Mouse (Mus musculus) lung, postnatal 36 days (tissue): ENCODE measurements around the gene Akap2.
A peak's percentile ranks its signal among the peaks of the same experiment; 100 is the strongest.

Experiments used
- DNase-seq: peaks from one replicate; pipeline ENCODE4 v3.0.0; 2022; ENCODE audit warnings: mixed read lengths

Akap2 gene

DNA sequence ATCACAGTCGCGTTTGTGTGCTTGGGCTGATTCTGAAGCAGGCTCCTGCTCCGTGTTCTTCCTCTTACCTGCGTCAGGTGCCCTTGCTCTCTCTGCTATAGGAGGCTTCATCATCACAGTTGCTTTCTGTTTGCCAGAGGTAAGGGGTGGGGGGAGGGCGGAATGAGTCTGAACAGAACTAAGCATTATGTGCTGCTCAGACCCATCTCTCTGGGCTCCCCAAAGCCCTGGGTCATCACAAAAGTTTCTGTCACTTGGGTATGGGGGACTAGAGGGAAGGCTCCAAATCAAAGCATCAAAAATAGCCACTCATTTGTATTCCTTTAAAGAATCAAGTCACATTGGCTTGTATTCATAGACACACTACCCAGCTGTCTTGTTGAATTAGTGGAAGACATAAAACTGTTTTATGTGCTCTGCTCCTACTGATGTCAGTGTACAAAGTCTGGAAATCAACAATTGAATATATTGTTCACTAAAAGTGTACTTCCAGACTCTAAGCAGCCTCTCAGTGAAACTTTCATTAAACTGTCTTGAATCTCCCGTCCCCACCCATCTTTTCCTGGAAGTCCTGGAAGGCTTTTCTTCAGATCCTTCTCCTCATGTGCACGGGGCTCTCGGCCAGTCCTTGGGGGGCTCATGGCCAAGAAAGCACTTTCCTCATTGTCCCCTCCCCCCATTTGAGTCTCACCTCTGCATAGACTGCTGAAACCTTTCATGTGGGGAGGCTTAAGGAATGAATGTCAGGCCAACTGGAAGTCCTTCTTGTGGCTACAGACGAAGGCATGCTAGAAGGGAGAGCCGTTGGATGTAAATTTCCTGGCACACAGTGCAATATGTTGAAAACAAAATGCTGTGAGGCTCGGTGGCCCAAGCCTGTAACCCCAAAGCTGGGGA lies 13.6 kb upstream of the Akap2 start:
- DNase-seq = no peak

GRCm38 (mm10) chr4:57704575-57704974 lies 12.9 kb upstream of the Akap2 start:
- no peak for DNase-seq

DNA sequence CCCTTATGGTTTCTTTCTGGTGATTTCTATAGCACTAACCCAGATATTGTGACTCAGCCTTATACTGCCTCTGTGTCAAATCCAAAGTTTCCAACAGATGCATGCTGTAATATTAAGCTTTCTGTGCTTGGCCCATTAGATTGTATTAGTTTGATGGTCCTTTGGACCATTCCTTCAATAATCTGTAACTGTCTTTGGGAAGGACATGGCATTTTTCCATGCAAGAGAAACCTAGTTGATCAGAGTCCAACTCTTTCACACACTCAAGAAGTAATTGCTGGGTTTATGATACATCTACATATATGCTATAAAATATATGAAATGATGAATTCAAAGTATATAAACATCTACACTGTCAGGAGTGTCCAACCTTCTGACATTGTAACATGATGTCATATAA lies 1.6 kb upstream of the Akap2 start:
- DNase-seq = no peak

GRCm38 (mm10) chr4:57716735-57717134 lies 722 bp upstream of the Akap2 start:
- DNase-seq = no peak

GRCm38 (mm10) chr4:57719370-57719769 lies 1.9 kb downstream of the Akap2 start:
- no peak for DNase-seq

GRCm38 (mm10) chr4:57720869-57721361 lies 3.5 kb downstream of the Akap2 start:
- DNase-seq = peak; percentile 38

DNA sequence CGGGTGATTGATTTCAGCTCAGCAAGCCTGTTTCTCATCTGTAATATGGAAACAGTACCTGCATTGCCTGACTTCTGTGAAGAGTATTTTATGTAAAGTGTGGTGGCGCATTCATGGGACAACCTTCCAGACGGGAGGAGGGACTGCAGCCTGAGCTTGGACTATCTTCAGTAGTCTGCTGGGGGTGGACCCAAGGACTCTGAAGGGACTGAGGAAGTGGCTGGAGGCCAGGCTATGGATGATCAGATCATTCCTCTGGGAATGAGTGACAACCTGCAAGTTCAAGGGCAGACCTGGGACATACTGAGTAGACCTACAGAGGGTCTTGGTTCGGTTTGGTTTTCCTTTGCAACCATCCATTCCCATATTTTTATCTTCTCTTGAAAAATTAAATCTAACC lies 4.8 kb downstream of the Akap2 start:
- no peak for DNase-seq

GRCm38 (mm10) chr4:57723659-57724058 lies 6.2 kb downstream of the Akap2 start:
- peak; percentile 48 for DNase-seq

DNA sequence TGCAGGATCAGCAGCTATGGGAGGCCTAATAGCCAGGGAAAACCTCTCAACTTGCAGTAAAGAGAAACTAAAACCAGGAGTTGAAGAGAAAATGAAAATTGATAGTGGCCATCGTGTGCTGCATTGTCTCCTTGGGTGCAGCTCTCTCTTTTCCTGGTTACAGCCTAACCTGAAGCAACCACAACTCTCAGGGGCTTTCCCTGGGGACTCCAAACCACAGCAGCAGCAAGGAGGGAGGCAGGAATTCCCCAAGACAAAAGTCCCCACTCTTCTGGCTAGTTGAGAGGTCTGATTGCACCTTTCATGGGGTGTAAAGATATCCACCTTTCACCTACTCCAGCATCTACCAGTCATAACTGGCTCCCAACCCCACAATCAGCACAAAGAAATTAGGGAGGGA lies 8.1 kb downstream of the Akap2 start:
- DNase-seq = no peak

- DNase-seq = no peak
These were observed 11.2 kb downstream of the Akap2 start for GRCm38 (mm10) chr4:57728611-57729183.

DNA sequence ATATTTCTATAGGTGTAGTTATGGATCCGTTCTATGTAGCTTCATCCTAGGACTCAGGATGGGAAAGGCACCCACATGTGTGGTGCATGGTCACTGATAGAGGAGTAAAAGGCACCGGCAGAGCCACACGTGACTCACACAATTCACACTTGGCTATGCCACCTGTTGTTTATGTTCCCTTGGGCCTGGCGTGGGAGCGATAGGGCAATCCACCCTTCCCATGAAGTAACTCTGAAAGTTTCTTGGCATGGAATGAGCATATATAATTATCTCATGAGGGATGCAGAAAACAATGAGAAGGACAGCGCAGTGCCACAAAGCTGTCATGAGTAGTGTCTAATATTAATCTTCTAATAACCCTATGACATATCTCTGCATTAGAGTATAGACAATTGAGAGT lies 12.6 kb downstream of the Akap2 start:
- peak; percentile 41 for DNase-seq

DNA sequence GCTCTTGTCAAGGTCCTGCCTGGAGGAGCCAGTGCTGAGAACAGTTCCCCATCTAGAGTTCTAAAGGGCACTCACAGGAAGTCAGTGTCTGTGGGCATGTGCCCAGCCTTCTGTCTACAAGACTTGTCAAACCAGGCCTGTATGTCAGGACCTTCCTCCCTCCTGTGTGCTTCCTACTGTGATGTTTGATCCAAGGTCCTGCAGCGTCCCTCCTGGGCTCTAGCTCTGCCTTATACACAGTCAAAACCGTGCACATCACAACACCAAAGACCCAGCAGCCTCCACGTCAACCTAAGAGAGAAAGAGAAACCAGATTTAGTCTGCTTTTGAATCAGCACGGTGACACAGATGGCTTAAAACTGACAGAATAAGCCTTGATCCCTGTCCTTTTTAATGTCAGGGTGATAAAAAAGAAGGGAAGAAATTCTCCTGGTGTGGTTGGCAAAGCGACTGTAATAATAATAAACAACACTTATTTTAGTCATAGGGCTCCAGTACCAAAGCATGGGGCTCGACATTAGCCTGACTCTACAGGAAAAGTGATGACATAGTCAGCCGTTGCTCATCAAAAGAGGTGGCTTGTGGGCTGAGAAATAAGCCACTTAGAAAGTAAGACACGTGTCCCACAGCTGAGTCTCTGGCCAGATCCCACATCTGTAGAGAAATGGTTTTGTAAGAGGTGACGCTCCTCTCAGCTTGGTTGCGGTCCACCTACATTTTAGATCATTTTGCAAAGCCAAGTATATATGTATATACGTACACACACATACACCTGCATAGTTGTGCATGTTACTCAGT lies 13.5 kb downstream of the Akap2 start:
- DNase-seq = peak; percentile 28

DNA sequence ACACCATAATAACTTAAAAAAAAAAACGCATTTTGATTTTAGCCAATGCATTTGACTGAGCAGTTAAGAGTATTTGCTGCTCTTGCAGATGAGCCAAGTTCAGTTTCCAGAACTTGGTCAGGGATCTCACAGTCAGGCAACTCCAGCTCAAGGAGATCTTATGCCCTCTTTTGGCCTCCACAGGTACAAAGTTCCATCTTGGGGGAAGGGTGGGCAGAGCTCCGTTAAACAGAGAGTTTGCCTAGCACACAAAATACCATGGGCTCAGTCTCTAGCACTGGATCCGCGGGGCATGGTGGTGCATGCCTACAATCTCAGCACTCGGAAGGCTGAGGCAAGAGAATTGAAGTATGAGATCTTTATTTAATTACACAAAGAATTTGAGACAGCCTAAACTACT lies 14.9 kb downstream of the Akap2 start:
- no peak for DNase-seq

GRCm38 (mm10) chr4:57733445-57733844 lies 16.0 kb downstream of the Akap2 start:
- no peak for DNase-seq

GRCm38 (mm10) chr4:57735426-57735825 lies 18.0 kb downstream of the Akap2 start:
- DNase-seq = no peak

- no peak for DNase-seq
These were observed 21.5 kb downstream of the Akap2 start for GRCm38 (mm10) chr4:57738856-57739552.

GRCm38 (mm10) chr4:57743325-57743929 lies 26.0 kb downstream of the Akap2 start:
- DNase-seq = no peak

DNA sequence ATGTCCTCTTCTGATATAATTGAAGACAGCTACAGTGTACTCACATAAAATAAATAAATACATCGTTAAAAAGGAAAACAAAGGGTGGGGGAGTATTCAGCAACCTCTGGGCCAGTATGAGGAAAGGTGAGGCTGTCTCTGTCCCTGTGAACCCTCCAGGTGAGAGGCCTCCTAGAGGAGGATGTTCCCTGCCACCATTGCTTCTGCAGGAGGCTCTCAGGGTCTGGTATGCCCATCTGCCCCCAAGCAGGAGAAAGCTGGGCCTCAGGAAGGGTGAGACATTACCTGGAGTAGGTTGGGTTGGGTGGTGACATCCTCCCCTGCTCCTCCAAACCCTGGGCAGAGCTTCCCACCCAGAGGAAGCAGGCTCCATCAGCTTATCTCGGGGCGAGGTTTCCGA lies 33.2 kb downstream of the Akap2 start:
- no peak for DNase-seq

GRCm38 (mm10) chr4:57751054-57751453 lies 33.6 kb downstream of the Akap2 start:
- no peak for DNase-seq

DNA sequence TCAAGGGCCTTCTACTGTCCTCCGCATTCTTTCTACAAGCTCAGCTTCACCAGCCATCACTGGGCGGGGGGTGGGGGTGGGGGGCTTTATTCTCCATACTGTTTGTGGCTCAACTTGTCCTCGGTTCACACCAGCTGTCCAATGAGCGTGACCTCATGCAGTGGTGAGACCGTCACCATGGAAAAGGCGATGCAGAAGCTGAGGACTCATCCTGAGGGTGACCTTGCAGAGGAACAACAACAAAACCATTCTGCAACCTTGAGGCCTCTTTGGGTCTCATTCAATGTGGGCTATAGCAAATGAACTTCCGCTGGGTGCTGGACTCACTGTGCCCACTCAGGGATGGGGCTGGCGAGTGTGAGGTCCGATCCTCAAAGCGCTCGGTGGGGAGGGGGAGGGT lies 34.1 kb downstream of the Akap2 start:
- no peak for DNase-seq

- DNase-seq = no peak
These were observed 37.6 kb downstream of the Akap2 start for GRCm38 (mm10) chr4:57755085-57755484.

DNA sequence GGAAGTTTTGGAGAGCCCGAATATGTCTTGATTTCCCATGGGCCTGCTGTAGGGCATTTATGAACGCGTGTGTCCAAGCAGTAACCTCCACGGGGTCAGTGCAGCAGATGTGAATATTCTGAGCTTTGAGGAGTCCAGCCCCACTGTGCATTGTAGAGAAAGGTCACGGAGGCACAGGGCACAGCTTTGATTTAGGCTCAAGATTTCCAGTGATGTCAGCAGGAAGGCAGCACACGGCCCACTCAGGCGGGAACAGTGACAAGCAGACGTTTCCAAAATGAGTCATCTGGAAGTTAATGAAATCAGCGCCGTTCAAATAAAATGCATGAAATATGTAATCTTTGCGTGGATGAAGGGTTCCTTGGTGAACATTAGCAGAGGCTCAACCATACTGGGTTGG lies 40.5 kb downstream of the Akap2 start:
- DNase-seq = no peak
